Mouse (Mus musculus): Measurements from ENCODE around the gene Pdpk1.
A peak's percentile ranks its signal among the peaks of the same experiment; 100 is the strongest.

Gene Pdpk1

DNA sequence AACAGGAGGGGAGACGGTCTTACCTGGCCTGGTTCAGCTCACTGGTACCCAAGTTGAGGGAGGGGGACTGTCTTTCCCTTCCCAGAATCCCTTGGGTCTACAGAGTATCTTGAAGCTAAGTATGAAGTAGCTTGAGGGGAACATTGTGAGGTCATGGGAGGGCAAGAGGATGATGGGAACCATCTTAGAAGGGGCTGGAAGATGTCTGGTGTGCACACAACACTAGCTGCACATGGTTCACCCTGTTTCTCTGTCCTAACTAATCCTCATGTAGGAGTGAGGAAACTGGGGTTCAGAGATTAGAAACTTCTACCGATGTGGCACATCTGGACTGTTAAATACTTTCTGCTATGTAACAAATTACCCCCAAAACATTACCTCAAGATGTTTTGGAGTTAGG, at the start of gene Pdpk1:
Gene Pdpk1, minus strand, starts transcription at position 101 of the 400 bp plus-strand sequence.
- no peak for DNase-seq (ENCODE audit: low read depth, low spot score)

DNA sequence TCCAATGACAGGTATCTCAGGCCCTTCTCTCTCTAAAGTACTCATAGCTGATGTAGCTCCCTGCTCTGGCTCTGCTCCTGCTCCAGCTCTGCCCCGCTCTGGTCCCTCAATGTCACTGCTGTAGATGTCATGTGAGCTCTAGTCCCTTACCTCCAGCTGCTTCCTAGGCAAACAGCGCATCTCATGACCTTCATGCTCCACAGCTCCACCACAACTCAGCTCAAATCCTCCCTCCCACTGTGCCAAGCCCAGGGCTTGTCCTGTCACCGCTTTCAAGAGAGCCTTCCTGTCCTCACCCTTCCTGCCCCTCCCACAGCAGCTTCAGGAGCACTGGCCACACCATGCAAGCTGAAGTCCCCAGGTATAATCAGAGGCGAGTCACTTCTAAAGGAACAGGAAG, 49.0 kb upstream of the Pdpk1 start:
- peak; percentile 63 for DNase-seq (ENCODE audit: low read depth, low spot score)

DNA sequence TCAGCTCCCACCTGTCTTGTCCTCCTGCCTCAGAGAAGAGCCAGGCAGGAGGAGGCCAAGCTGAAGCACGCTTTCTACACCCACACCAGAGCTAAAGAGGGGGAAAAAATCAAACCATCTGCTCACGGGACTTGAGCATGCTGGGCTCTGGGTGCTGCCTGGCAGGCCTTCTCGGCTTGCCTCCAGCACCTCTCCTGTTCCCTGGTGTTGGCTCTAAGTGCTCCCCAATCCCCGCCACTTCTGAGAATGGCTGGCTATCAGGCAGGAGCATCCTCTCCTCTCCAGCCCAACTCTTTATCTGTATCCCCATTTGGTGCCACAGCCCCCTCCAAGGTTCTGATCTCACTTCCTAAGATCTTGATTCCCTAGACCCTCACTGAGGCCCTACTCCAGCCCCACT, 48.5 kb upstream of the Pdpk1 start:
- DNase-seq (ENCODE audit: low read depth, low spot score), result peak; percentile 94

DNA sequence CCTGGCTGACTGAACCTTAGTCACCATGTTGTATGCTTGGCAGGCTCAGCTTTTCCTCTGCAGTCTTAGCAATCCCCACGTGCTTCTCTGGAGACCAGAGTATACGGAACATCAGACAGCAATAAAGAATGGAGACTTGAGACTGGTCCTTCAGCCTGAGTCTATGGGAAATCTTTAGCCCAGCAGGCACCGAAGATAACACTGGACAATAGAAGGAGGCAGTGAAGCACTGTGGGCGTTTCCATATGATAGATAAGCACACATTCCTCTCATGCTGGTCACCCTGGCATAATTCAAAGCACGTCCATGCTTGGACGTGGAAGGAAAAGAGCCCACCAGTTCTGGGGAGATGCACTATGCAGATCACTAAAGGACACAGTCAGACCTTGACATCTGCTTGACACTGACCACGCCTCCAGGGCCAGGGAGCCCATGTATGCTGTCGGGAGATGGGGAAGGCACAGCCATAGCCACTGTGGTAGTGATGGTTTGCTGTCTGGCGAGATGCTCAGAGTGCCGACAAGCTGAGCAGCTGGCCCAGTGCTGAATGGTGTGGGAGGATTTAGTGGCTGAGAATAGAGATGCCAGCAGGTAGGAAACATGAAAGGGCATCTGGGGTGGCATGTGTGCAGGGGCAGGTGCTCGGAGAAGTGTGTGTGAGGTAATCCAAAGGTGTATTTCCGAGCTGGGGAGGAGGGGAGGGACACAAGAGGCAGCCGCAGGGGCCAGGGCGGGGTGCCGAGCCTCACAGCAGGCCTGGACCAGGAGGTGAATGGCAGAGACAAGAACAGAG, 46.5 kb upstream of the Pdpk1 start:
- peak; percentile 88 for DNase-seq (ENCODE audit: low read depth, low spot score)

DNA sequence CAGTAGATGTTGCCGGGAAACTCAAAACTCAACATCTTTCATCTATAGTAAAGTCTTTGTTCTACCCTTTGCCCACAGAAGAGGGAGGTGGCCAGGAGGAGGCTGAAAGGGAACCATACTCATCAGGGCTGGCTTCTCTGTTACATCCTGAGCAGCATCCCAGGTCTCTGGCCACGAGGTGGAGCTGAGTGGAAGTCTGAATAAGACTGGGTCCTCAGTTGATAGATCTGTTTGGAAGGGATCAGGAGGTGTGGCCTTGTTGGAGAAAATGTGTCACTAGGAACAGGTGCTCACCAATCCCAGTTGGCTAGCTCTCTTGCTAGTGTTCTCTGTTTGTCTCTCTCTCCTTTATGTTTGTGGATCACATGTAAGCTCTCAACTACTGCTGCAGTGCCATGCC, 44.6 kb upstream of the Pdpk1 start:
- no peak for DNase-seq (ENCODE audit: low read depth, low spot score)

DNA sequence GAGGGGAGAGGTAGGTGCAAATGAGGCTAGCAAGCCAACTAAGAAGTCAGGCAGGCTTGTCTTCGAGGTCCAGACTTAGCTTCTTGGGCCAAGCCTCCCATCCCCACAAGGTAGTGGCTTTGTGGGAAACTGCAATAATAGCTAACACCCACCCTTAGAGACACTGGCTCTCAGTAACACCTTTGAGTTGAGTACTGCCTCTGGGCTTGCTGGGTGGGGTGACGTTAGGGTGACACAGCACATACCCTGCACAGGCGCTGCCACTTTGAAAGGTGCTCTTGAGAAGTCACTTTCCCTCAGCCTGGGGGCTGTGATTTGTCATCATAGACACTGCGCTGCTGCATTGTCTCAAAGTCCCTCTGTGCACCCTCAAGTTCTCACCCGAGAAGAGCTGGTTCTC, 43.0 kb upstream of the Pdpk1 start:
- DNase-seq (ENCODE audit: low read depth, low spot score), result no peak

DNA sequence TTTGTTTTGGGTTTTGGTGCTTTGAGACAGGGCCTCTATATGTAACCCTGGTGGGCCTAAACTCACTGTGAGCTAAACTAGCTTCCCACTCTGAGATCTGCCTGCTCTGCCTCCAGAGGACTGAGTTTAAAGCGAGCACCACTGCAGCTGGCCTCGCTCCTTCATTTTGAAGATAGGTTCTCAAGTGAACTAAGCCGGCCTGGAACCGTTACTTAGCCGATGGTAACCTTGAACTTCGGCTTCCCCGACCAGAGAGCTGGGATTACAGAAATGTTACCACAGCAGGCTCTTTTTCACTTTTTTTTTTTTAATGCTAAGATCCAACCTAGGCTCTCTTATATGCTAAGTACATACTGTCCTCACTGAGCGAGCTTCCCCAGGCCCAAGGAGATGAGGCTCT, 42.5 kb upstream of the Pdpk1 start:
- DNase-seq (ENCODE audit: low read depth, low spot score), result no peak

DNA sequence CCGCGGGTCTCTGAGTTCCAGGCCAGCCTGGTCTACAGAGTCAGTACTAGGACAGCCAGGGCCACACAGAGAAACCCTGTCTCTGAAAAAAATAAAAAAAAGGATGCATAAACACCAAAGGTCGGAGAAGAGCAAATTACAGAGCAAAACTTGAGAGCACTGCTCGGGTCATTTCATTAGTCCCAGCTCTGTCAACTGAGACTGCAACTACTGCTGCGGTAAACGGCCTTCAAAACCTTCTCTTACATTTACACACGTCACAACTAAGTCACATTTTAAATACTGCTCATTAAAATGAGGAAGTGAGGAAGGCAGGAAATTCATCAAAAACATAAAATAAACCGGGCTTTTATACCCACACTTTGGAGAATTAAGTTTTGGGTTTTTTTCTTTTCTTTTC, 42.1 kb upstream of the Pdpk1 start:
- DNase-seq (ENCODE audit: low read depth, low spot score), result no peak

DNA sequence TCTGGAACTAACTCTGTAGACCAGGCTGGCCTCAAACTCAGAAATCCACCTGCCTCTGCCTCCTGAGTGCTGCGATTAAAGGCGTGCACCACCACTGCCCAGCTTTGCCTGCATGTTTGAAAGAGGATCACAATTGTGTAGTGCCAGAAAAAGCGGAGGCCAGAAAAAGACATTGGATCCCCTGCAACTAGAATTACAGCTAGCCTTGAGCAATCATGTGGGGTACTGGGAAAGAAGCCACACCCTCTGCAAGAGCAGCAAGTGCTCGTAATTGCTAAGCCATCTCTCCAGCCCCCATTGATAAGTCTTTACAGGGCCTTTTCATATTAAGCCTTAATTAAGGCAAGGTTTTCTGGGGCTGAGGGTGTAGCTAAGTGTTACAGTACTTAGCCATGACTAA, 40.8 kb upstream of the Pdpk1 start:
- DNase-seq (ENCODE audit: low read depth, low spot score), result peak; percentile 60

DNA sequence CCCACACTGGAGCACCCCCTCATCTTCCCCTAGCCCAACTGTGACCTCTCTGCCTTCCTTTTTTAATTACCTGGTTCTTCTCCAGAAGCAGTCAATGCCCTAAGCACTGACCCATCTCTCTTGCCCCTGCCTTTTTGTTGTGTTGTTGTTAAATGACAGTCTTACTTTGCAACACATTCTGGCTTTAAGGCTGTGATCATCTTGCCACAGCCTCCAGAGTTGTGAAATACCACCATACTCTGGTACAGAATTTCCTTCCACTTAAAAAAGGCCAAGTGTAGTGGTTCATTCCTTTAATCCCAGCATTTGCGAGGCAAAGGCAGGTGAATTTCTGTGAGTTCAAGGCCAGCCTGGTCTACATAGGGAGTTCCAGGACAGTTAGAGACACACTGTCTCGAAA, 40.2 kb upstream of the Pdpk1 start:
- no peak for DNase-seq (ENCODE audit: low read depth, low spot score)

DNA sequence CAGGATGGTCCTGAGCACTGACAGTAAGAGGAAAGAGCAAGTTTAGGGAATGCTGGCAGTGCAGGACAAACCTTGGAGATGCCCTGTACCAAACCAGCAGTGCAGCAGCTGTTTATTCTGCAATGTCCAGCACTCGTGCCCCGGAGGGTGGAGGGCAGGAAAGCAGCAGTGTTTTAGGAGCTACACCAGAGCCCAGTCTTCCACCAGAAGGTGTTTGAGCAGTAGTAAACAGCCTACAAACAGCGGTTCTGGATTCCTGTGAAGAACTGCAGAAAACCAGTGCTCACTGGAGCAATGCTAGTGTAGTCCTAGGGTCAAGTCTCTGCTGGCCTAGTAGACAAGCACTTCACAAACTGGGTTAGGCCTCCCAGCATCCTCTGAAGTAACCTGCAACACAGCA, 23.5 kb upstream of the Pdpk1 start:
- no peak for DNase-seq (ENCODE audit: low read depth, low spot score)

DNA sequence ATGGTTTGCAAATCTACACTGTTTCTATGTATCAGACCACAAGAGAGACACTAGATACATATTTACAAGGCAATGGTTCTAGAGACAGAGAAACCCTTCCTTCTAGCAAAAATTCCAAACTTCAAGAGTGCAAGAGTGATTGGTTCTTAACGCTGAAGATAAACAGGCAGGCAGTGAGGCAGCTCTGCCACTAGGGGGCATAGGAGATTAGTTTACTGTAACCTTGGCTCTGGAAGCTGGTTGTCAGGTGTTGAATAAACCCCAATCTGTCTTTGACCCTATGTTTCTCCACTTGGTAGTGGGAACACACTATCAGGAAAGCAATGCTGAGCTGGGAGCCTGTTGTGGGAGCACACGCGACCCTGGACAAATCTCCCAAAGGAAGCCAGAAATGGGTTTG, 22.7 kb upstream of the Pdpk1 start:
- peak; percentile 88 for DNase-seq (ENCODE audit: low read depth, low spot score)

DNA sequence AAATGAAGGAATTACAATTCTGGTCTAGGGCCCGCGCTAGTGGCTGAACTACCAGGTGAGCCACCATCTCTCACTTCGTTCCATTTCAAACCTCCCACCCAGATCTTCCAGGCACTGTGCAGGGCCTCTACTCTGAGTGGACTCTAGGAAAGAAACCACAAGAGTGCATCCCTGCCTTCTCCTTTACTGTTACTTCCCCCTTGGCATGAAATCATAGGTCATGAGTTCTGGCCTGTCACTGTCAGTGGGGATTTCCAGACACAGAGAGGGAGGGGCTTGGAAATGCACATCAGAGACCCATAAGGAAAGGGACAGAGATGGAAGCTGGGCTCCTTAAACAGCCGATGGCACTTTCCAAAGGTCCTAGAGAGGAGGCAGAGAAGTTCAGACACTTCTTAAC, 21.0 kb upstream of the Pdpk1 start:
- no peak for DNase-seq (ENCODE audit: low read depth, low spot score)

DNA sequence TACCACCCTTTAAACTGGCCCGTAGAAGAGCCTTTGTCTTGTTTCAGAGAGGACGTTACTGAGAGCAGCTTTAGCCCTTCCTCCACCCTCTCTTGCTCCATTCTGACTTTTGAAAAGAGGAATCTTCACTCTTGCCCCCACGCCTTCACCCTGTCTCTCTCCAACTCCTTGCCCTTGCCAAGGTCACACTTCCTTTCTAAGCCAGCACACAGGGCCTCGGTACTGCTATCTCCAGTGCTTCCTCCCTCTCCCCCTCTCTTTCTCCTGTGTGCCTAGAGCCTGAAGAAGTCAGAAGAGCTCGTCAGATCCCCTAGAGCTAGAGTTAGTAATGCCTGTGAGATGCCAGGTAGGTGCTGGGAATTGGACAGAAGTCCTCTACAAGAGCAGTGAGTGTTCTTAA, 20.0 kb upstream of the Pdpk1 start:
- DNase-seq (ENCODE audit: low read depth, low spot score), result no peak

DNA sequence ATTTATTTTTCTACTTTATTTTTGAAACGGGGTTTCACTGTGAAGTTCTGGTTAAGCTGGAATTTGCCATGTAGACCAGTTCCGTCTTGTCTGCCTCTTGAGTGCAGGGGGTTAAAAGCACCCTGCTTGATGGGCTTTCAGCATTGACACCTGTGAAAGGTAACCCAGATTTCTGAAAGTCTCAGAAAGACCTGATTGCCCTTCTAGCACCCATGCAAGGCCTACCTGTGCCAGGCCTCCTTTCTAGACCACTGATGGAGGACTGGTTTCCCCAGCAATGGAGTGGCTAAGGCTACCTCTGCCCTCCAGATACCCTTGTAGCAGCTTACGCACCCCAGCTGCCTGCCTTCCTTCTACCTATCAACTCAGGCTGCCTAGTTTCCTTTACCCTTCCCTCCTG, 19.4 kb upstream of the Pdpk1 start:
- no peak for DNase-seq (ENCODE audit: low read depth, low spot score)

DNA sequence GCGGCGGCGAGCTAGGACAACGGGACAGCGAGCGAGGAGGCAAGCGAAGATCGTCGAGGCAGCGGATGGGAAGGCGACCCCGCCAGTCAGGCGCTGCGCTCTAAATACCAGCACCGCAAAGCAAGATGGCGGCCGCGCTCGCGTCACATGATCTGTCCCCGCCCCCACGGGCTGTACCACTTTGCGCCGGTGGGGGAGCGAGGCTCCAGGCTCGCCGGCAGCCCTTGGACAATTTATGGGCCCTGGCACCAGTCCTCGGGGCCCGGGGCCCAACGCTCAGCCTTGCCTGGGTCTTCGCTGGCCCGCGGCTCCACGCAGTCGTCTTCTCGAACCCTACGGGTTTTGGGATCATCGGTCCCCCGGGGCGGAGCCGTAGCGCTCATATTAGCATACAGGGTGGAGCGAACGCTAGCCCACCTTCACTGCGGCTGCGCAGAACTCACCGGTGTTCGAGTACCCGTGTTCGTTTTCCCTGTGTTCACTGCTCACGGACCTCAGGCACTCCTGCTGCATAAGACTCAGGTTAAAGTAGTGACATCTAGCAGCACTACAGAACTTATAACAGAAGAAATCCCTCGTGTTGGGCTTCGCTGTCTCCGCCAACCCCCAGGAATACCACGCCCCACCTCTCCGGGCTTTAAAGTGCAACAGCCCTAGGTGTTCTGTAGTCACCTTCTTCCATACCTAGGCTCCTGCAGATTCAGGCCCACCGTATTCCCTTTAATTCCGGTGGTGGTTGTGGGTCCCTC, 18.8 kb upstream of the Pdpk1 start, which contains the start of gene Atp6v0c:
Gene Atp6v0c, minus strand, starts transcription at position 386 of the 749 bp plus-strand sequence.
- DNase-seq (ENCODE audit: low read depth, low spot score), result peak; percentile 98

DNA sequence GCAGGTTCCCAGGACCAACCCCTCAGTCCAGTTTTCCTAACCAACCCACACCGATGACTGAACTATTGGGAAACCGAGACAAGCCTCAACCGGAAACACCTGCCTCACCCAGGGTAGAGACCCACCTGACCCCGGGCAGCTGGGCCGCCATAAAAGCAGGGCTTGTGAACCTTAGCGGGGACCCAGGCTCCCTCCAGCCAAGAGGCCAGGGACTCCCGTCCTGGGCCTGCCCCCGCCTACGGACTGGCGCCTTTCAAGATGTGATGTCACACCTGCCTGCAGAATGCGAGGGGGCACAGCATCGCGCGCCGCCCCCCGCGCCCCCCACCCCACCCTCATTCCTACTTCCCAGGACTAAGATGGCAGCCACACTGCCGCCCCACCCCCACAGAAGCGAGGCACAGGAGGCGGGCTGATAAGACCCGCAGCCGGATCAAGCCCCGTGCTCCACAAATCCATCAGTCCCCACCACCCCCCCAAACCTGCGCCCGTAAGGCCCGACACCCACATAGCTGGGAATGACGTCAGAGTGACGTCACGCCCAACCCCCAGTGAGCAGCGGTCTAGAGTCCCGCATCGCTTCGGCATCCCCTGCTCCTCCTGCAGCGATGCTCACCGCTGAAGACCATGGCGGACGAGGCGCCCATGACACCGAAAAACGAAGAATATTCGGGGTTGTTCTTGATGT, 18.0 kb upstream of the Pdpk1 start:
- peak; percentile 85 for DNase-seq (ENCODE audit: low read depth, low spot score)

DNA sequence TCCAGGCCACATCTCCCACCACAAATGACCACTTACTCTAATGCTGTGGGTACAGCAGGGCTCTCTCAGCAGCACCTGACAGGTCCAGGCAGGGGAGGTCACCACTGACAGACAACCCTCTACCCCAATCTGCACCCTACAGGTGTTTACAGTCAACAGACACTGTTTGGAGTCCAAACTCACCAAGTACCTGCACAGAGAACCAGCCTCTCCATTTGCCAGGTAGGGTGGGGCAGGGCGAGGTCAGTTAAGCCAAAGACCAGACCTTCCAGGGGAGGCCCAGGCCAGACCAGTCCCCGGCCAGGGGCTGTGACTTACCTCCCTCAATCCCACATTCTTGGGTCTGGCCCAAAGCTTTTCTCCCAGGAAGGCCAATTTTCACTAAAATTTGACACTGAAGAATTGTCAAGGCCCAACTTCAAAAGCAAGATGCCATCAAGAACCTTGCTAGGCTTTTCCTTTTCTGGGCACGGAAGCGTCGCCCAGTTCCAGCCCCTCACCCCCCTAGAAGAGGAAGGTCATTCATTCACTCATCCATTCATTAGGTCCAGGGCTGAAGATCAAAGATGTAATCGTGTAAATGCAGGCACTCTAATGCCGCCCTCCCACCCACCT, 17.3 kb upstream of the Pdpk1 start:
- no peak for DNase-seq (ENCODE audit: low read depth, low spot score)

DNA sequence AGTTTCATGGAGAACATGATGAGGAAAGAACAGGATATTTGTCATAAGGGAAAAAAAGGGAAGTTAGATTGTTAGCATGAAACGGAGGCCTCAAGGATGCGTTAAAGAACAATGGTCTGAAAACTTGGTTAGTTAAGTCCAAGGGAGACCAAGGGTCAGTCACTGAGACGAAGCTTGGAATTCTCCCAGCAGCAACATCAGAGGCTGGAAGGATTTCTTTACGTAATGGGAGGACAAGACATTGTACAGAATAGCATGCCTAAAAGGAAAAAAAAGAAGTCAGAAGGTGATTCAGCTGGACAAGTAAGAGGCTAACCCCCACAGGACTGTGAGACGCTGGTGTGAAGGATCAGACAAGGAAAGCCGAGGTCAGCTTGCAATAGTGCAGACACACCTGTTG, 16.4 kb upstream of the Pdpk1 start:
- DNase-seq (ENCODE audit: low read depth, low spot score), result no peak

DNA sequence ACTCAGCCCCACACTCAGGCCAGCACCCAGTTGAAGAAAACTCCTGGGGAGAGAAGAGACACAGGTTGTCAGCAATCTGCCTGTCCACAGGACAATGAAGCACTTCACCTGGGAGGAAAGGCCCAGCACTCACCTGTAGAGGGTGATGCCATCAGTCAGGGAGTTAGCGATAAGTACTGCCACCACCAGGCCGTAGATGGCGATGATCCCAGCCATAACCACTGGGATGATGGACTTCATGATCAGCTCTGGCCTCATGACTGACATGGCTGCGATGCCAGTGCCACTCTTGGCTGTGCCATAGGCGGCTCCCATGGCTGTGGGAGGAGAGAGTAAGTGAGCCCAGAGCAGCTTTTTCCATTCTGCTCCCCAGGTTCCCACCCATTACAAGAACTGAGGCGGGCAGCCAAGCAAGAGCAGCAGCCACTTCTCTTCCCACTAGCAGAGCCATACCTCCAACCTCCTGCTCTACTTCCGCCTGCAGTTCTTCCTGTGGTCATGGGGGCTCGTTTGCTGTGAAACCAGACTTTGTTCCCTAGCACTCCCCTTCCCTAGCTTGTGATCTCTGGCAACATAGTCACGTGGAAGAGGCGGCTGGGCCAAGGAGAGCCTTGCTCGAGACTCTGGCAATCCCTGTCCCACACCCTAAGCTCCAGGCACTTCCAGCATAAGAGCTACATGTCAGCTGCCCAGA, 14.0 kb upstream of the Pdpk1 start:
- DNase-seq (ENCODE audit: low read depth, low spot score), result peak; percentile 29

DNA sequence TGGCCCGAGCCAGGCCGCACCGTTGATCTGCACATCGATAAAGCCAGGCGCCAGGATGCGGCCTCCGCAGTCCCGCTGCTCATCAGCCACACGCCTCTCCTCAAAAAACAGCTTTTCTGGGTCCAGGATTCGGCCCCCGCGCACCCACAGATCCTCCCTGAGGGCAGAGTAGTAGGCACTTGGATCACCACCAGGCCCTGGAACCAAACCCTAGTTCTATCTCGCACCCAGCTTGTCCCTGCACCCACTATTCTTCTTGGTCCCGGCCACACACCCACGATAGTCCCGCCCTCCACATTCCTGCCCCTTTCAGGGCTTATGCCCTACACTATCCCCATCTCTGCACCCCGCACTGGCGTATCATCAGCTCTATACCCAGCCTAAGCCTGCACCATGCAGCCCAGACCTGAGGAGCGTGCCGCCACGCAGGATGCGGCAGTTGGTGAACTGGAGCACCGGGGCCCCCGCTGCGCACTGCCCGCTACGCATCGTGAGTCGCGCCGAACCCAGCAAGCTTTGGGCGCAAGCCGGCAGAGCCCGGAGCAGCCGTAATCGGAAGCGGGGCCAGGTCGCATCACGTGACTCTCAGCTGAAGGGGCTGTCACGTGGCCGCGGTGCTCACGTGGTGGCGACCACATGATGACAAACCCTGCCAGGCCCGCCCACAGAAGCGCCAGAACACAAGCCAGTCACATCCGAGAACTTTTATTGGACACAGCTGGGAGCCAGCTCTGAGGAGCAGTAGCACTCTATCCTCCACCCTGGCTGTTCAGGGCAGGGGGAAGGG, 12.6 kb upstream of the Pdpk1 start, which contains the start of gene Amdhd2:
Gene Amdhd2, minus strand, starts transcription at position 591 of the 787 bp plus-strand sequence.
- DNase-seq (ENCODE audit: low read depth, low spot score), result peak; percentile 98

Measured in brain, adult 2 months (tissue).